ENCODE assay signal across 24 mouse cellular contexts in genomic region chr9:70485840-70486239, GRCm38 (mm10). TPM values are rescaled to one million over a fixed set of nuclear protein-coding genes. Genes with fewer than 3 reads are reported as not detected.
A peak's percentile ranks its signal among the peaks of the same experiment; 100 is the strongest.
DNase-seq lines count a peak whose midpoint lies in the region; ATAC-seq and TF ChIP-seq lines count a peak whose summit lies in the region.
"Had no signal": no experiment of that assay in that cellular context is flagged by ENCODE, and none has a peak within 500 bp of the region (broad histone marks: within the 10 kb centered on the region; RNA-seq: fewer than 3 reads in every experiment).

No protein-coding gene starts in this region.

- TF ChIP-seq EP300 in ES-Bruce4 (IDR thresholded peaks at IDR 0.05; ENCODE audit: insufficient read depth, low read depth, low read length) (no peak), MEL (IDR thresholded peaks at IDR 0.05; ENCODE audit: low read depth in 1 of 2, low read length in 2 of 2) (no peak)

- no peaks in the 10 kb centered on the region for H3K9me3 ChIP-seq in kidney, embryonic 14.5 days (ENCODE audit: control insufficient read depth, low read length)
- no peaks in the 10 kb centered on the region for H3K9me3 ChIP-seq in liver, embryonic 13.5 days (replicated peaks)
- H3K9me3 ChIP-seq in liver, embryonic 12.5 days (replicated peaks), result no peaks in the 10 kb centered on the region
- H3K9me3 ChIP-seq in ES-Bruce4 (replicated peaks; ENCODE audit: control insufficient read depth, insufficient read depth, low read length, poor library complexity, severe bottlenecking) (no peaks in the 10 kb centered on the region), MEL (replicated peaks; ENCODE audit: insufficient read depth, low read length) (no peaks in the 10 kb centered on the region)
- H3K9me3 ChIP-seq: G1E had no signal

- no peaks in the 10 kb centered on the region; the same call in 1 of the 2 replicates for H3K4me1 ChIP-seq in kidney, adult 2 months (ENCODE audit: control insufficient read depth, insufficient read depth, low read length)
- H3K4me1 ChIP-seq in kidney, embryonic 14.5 days (ENCODE audit: control insufficient read depth, insufficient read depth, low read length), result no peaks in the 10 kb centered on the region
- H3K4me1 ChIP-seq in liver, embryonic 13.5 days (replicated peaks), result peaks cover 13% of the 10 kb centered on the region
- 0 out of 2 replicates have a peak, but pooled peaks cover 11% of the 10 kb centered on the region for H3K4me1 ChIP-seq in liver, embryonic 12.5 days
- H3K4me1 ChIP-seq in ES-Bruce4 (ENCODE audit: control insufficient read depth, insufficient read depth, low read length) (peaks cover 9% of the 10 kb centered on the region), MEL (ENCODE audit: control insufficient read depth in 1 of 2, insufficient read depth in 2 of 2, low read length in 2 of 2) (peaks cover 8 to 13% of the 10 kb centered on the region in 2 experiments)

- no peaks in the 10 kb centered on the region; the same call in 1 of the 2 replicates for H3K36me3 ChIP-seq in kidney, adult 2 months (ENCODE audit: control insufficient read depth, insufficient read depth, low read length)
- H3K36me3 ChIP-seq in kidney, embryonic 14.5 days (ENCODE audit: control insufficient read depth, insufficient read depth, low read length), result peaks cover 4% of the 10 kb centered on the region; the same call in 1 of the 2 replicates
- H3K36me3 ChIP-seq in liver, embryonic 13.5 days, result peaks cover 30% of the 10 kb centered on the region
- peaks cover 33% of the 10 kb centered on the region for H3K36me3 ChIP-seq in liver, embryonic 12.5 days
- H3K36me3 ChIP-seq in ES-Bruce4 (ENCODE audit: control insufficient read depth, insufficient read depth, low read length, poor library complexity, severe bottlenecking) (peaks cover 2% of the 10 kb centered on the region; the same call in 1 of the 2 replicates), MEL (ENCODE audit: control insufficient read depth in 1 of 2, insufficient read depth in 2 of 2, low read length in 2 of 2) (peaks cover 34 to 48% of the 10 kb centered on the region in 2 experiments)

- WGBS in kidney, adult 2 months, result 67% methylated on average over 1 of the region's 1 CpGs
- WGBS in kidney, embryonic 14.5 days, result 76% methylated on average over 1 of the region's 1 CpGs
- WGBS in liver, embryonic 13.5 days (ENCODE audit: insufficient replicate concordance), result 45% methylated on average over 1 of the region's 1 CpGs
- WGBS in liver, embryonic 12.5 days (ENCODE audit: insufficient replicate concordance), result 41% methylated on average over 1 of the region's 1 CpGs

- ATAC-seq in kidney, embryonic 14.5 days (ENCODE audit: low FRiP score, low TSS enrichment), result no peak
- ATAC-seq in liver, embryonic 13.5 days (ENCODE audit: low read depth), result no peak
- no peak for ATAC-seq in liver, embryonic 12.5 days
- ATAC-seq: activated CD4-positive, CD25-positive, alpha-beta regulatory T cell, adult 4 months; CD4-positive, CD25-positive, alpha-beta regulatory T cell, adult 4 months; Patski had no signal

- no peak for TF ChIP-seq CTCF in kidney, adult 2 months (conservative IDR thresholded peaks at IDR 0.05; ENCODE audit: insufficient read depth, insufficient read length, low read depth, low read length)
- no peak for TF ChIP-seq CTCF in ES-Bruce4 (IDR thresholded peaks at IDR 0.05; ENCODE audit: low read depth, low read length)
- no peak for TF ChIP-seq CTCF in MEL (IDR thresholded peaks at IDR 0.05 in 2 of 3, conservative IDR thresholded peaks at IDR 0.05 in 1 of 3; ENCODE audit: control insufficient read depth in 1 of 3, insufficient read depth in 1 of 3, low read depth in 2 of 3, low read length in 3 of 3, poor library complexity in 1 of 3, severe bottlenecking in 1 of 3)

- no peak overlapping the region for H3K4me3 ChIP-seq in kidney, adult 2 months (ENCODE audit: insufficient read depth, low read depth, low read length)
- H3K4me3 ChIP-seq in kidney, embryonic 14.5 days (ENCODE audit: low read length), result no peak overlapping the region
- no peak overlapping the region for H3K4me3 ChIP-seq in liver, embryonic 13.5 days (replicated peaks)
- no peak overlapping the region for H3K4me3 ChIP-seq in liver, embryonic 12.5 days
- H3K4me3 ChIP-seq in ES-Bruce4 (ENCODE audit: low read depth, low read length) (no peak overlapping the region), MEL (ENCODE audit: control insufficient read depth in 1 of 2, insufficient read depth in 1 of 2, low read depth in 2 of 2, low read length in 2 of 2) (no peak overlapping the region; a peak in 1 of 4 replicates)

- no peak for DNase-seq in kidney, adult 2 months
- no peak for DNase-seq in liver, embryonic 13.5 days
- no peak for DNase-seq in MEL (ENCODE audit: low read depth, low spot score)
- DNase-seq in ovary, postnatal 14 days (ENCODE audit: low spot score), result no peak
- no peak for DNase-seq in lung, adult 18-20 months
- DNase-seq: adrenal gland, adult 2 months; adrenal gland, adult 8-10 months; adrenal gland, postnatal 10 days; adrenal gland, postnatal 14 days; adrenal gland, postnatal 25 days; adrenal gland, postnatal 36 days; B cell, adult 2 months; cerebellum, adult 11 months; cerebellum, adult 11-12 months; cerebellum, adult 18-20 months; cerebellum, adult 2 months had no signal

- H3K27me3 ChIP-seq in kidney, adult 2 months (replicated peaks; ENCODE audit: control insufficient read depth, insufficient read depth, low read length), result no peaks in the 10 kb centered on the region
- H3K27me3 ChIP-seq in kidney, embryonic 14.5 days (ENCODE audit: control insufficient read depth, insufficient read depth, low read length), result no peaks in the 10 kb centered on the region
- no peaks in the 10 kb centered on the region for H3K27me3 ChIP-seq in liver, embryonic 13.5 days
- no peaks in the 10 kb centered on the region for H3K27me3 ChIP-seq in liver, embryonic 12.5 days (replicated peaks)
- H3K27me3 ChIP-seq in ES-Bruce4 (ENCODE audit: control insufficient read depth, insufficient read depth, low read length, poor library complexity, severe bottlenecking) (no peaks in the 10 kb centered on the region), MEL (ENCODE audit: control insufficient read depth in 1 of 2, insufficient read depth in 2 of 2, low read length in 2 of 2) (no peaks in the 10 kb centered on the region)
- H3K27me3 ChIP-seq: CH12.LX, Patski had no signal

- TF ChIP-seq RAD21 in MEL (IDR thresholded peaks at IDR 0.05; ENCODE audit: low read depth, low read length), result no peak

- peaks cover 31% of the 10 kb centered on the region for H3K79me2 ChIP-seq in MEL (ENCODE audit: control insufficient read depth, insufficient read depth, low read length, poor library complexity)

- no peak overlapping the region for H3K9ac ChIP-seq in kidney, embryonic 14.5 days (ENCODE audit: low read depth, low read length)
- 0 out of 2 replicates have a peak overlapping the region, but pooled peaks have one; percentile 8 for H3K9ac ChIP-seq in liver, embryonic 13.5 days
- no peak overlapping the region for H3K9ac ChIP-seq in liver, embryonic 12.5 days
- H3K9ac ChIP-seq in ES-Bruce4 (ENCODE audit: low read depth, poor library complexity, severe bottlenecking) (no peak overlapping the region), MEL (ENCODE audit: control insufficient read depth, low read depth, low read length, poor library complexity, severe bottlenecking) (no peak overlapping the region)

- H3K4me2 ChIP-seq in kidney, embryonic 14.5 days (replicated peaks; ENCODE audit: low read depth, low read length), result no peak overlapping the region
- H3K4me2 ChIP-seq in liver, embryonic 13.5 days, result no peak overlapping the region
- H3K4me2 ChIP-seq in liver, embryonic 12.5 days, result no peak overlapping the region

- no peak for TF ChIP-seq POLR2A in kidney, adult 2 months (IDR thresholded peaks at IDR 0.05; ENCODE audit: low read depth, low read length)
- TF ChIP-seq POLR2A in ES-Bruce4 (IDR thresholded peaks at IDR 0.05; ENCODE audit: insufficient read depth, low read length) (no peak), MEL (IDR thresholded peaks at IDR 0.05; ENCODE audit: control insufficient read depth in 1 of 2, insufficient read depth in 1 of 2, low read depth in 1 of 2, low read length in 2 of 2, poor library complexity in 1 of 2) (no peak)

- 0 out of 2 replicates have a peak overlapping the region, but pooled peaks have one; percentile 8 for H3K27ac ChIP-seq in kidney, adult 2 months (ENCODE audit: insufficient read depth, low read depth, low read length)
- no peak overlapping the region for H3K27ac ChIP-seq in kidney, embryonic 14.5 days (ENCODE audit: low read depth, low read length)
- no peak overlapping the region for H3K27ac ChIP-seq in liver, embryonic 13.5 days
- H3K27ac ChIP-seq in liver, embryonic 12.5 days, result no peak overlapping the region
- H3K27ac ChIP-seq in ES-Bruce4 (ENCODE audit: insufficient read depth, low read length) (peak overlapping the region; percentile 68), MEL (ENCODE audit: control insufficient read depth, low read depth, low read length) (peak overlapping the region; percentile 75)

TF ChIP-seq in MEL, 35 proteins besides CTCF, POLR2A, EP300 and RAD21 (continues in another document):
- TF ChIP-seq MAX (IDR thresholded peaks at IDR 0.05; ENCODE audit: low read length), result peak; percentile 51; the same call in 1 of the 2 replicates
- TF ChIP-seq MXI1 (IDR thresholded peaks at IDR 0.05; ENCODE audit: low read depth, low read length), result 0 out of 2 replicates have a peak, but pooled peaks have one; percentile 25
- no peak for TF ChIP-seq CHD1 (IDR thresholded peaks at IDR 0.05; ENCODE audit: low read depth, low read length)

RNA-seq across cellular contexts. Expression of gene Rnf111, which starts 17.7 kb away (rescaled TPM):
- 29.4 and 30.6 TPM in 2 replicates for polyA plus RNA-seq in kidney, adult 2 months (2012; rRNA removed)
- 29.0 and 36.9 TPM in 2 replicates for polyA plus RNA-seq in kidney, embryonic 14.5 days (2014; fragmentation: Nextera tagmentation; extraction: Ambion mirVana)
- 7.2 and 9.3 TPM in 2 replicates for polyA plus RNA-seq in liver, embryonic 13.5 days (2015; fragmentation: Nextera tagmentation; extraction: Ambion mirVana)
- polyA plus RNA-seq in liver, embryonic 12.5 days (2016; fragmentation: Nextera tagmentation; extraction: Ambion mirVana), result 13.8 and 15.0 TPM in 2 replicates
- polyA plus RNA-seq in ES-Bruce4 (2011; ENCODE audit: insufficient read depth, insufficient read length, low read depth, missing spikeins) (54.3 and 55.4 TPM in 2 replicates), MEL (2012; ENCODE audit: insufficient read depth in 1 of 2, insufficient read length in 2 of 2, low read depth in 1 of 2, low replicate concordance in 2 of 2, missing spikeins in 1 of 2) (10 to 100 TPM; 46.0 to 88.2 TPM)
- 25.2 and 25.4 TPM in 2 replicates for total RNA-seq in MEL (2012; rRNA removed)

RNA-seq across cellular contexts. Expression of gene Sltm, which starts 56.7 kb away (rescaled TPM):
- polyA plus RNA-seq in kidney, adult 2 months (2012; rRNA removed), result 6.5 and 8.0 TPM in 2 replicates
- 64.9 and 71.6 TPM in 2 replicates for polyA plus RNA-seq in kidney, embryonic 14.5 days (2014; fragmentation: Nextera tagmentation; extraction: Ambion mirVana)
- 20.6 and 23.6 TPM in 2 replicates for polyA plus RNA-seq in liver, embryonic 13.5 days (2015; fragmentation: Nextera tagmentation; extraction: Ambion mirVana)
- 30.7 and 32.3 TPM in 2 replicates for polyA plus RNA-seq in liver, embryonic 12.5 days (2016; fragmentation: Nextera tagmentation; extraction: Ambion mirVana)
- polyA plus RNA-seq in ES-Bruce4 (2011; ENCODE audit: insufficient read depth, insufficient read length, low read depth, missing spikeins), result 87.7 and 92.0 TPM in 2 replicates
- total RNA-seq in MEL (2012; rRNA removed), result 44.0 and 54.6 TPM in 2 replicates
- polyA plus RNA-seq in MEL (2012; ENCODE audit: insufficient read depth in 1 of 2, insufficient read length in 2 of 2, low read depth in 1 of 2, low replicate concordance in 2 of 2, missing spikeins in 1 of 2), result 10 to 100 TPM; 62.3 to 70.0 TPM

Comparison
In these comparisons a context has a peak if more than half of its experiments do, and no peak if none do; other contexts are left out.
1. H3K27ac ChIP-seq: peak in kidney, adult 2 months (single experiment), ES-Bruce4 (single experiment) and MEL (single experiment); none in kidney, embryonic 14.5 days (single experiment), liver, embryonic 13.5 days (single experiment) and liver, embryonic 12.5 days (single experiment).